Mouse (Mus musculus) hindbrain, embryonic 11.5 days (tissue): ENCODE measurements around the gene Amh. TPM values are rescaled to one million over a fixed set of nuclear protein-coding genes. Genes with fewer than 3 reads are reported as not detected.
"Not testable (repeated sequence)": the region's sequence is repeated elsewhere in the genome, so short reads cannot be mapped to it uniquely, and the experiment has no call there.

Experiments
- ATAC-seq: fragments of 200-750 bp; cut with Nextera tagmentation; 2 replicates; pipeline ENCODE4 v1.8.0; 2017; ENCODE audit warnings: mild to moderate bottlenecking, moderate TSS enrichment, moderate library complexity; ENCODE audit not compliant: low FRiP score
- DNase-seq: peaks from one replicate; pipeline ENCODE4 v3.0.0-alpha.2; 2015; ENCODE audit warnings: low spot score
- H3K27ac ChIP-seq: fragments of 300-500 bp; sonication (generic); 2 replicates; pipeline ENCODE4 v1.5.1; 2014; ENCODE audit warnings: mild to moderate bottlenecking, low read depth, low read length
- H3K27me3 ChIP-seq: fragments of 300-500 bp; sonication (generic); 2 replicates; pipeline ENCODE4 v1.6.1; 2014; ENCODE audit warnings: mild to moderate bottlenecking, low read length, moderate library complexity, mixed read lengths; ENCODE audit not compliant: control insufficient read depth, insufficient read depth
- H3K36me3 ChIP-seq: fragments of 300-500 bp; sonication (generic); 2 replicates; pipeline ENCODE4 v1.6.1; 2014; ENCODE audit warnings: mild to moderate bottlenecking, low read length, moderate library complexity, mixed read lengths; ENCODE audit not compliant: control insufficient read depth, insufficient read depth
- H3K4me1 ChIP-seq: fragments of 300-500 bp; sonication (generic); replicated peaks from 2 replicates; pipeline ENCODE4 v1.6.1; 2014; ENCODE audit warnings: low read length, mixed read lengths; ENCODE audit not compliant: control insufficient read depth, insufficient read depth
- H3K4me2 ChIP-seq: fragments of 300-500 bp; sonication (generic); replicated peaks from 2 replicates; pipeline ENCODE4 v1.6.1; 2014; ENCODE audit warnings: mild to moderate bottlenecking, low read depth, low read length
- H3K4me3 ChIP-seq: fragments of 300-500 bp; sonication (generic); 2 replicates; pipeline ENCODE4 v1.5.1; 2014; ENCODE audit warnings: low read depth, low read length
- H3K9ac ChIP-seq: fragments of 300-500 bp; sonication (generic); 2 replicates; pipeline ENCODE4 v1.6.1; 2014; ENCODE audit warnings: low read depth, low read length
- H3K9me3 ChIP-seq: fragments of 300-500 bp; sonication (generic); 2 replicates; pipeline ENCODE4 v1.6.1; 2016; ENCODE audit warnings: low read length; ENCODE audit not compliant: control insufficient read depth
- WGBS: fragments of 180-500 bp; shearing (Covaris S2); extraction: QIAGEN DNeasy Blood & Tissue Kit; methylation state at CpG from one replicate; pipeline ENCODE4 v1.1.7; 2014; 5-methylcytosine and 5-hydroxymethylcytosine counted together
- polyA plus RNA-seq: library from polyadenylated mRNA; unstranded; fragments of >200 nt; fragmentation: Nextera tagmentation; extraction: Ambion mirVana; gene quantifications from 2 replicates; pipeline ENCODE4 v1.2.1, GENCODE M21; 2014

The Amh gene
- polyA plus RNA-seq, 1 experiment from 2014 or later, result not detected

- not testable (repeated sequence) for H3K4me3 ChIP-seq, H3K27me3 ChIP-seq, H3K9me3 ChIP-seq, H3K27ac ChIP-seq, DNase-seq, ATAC-seq, H3K36me3 ChIP-seq, H3K9ac ChIP-seq, H3K4me1 ChIP-seq, H3K4me2 ChIP-seq
- 83% methylated on average over 7 of the region's 7 CpGs for WGBS
Measured at GRCm38 (mm10) chr10:80817955-80818354, 12.9 kb downstream of the Amh start.

DNA sequence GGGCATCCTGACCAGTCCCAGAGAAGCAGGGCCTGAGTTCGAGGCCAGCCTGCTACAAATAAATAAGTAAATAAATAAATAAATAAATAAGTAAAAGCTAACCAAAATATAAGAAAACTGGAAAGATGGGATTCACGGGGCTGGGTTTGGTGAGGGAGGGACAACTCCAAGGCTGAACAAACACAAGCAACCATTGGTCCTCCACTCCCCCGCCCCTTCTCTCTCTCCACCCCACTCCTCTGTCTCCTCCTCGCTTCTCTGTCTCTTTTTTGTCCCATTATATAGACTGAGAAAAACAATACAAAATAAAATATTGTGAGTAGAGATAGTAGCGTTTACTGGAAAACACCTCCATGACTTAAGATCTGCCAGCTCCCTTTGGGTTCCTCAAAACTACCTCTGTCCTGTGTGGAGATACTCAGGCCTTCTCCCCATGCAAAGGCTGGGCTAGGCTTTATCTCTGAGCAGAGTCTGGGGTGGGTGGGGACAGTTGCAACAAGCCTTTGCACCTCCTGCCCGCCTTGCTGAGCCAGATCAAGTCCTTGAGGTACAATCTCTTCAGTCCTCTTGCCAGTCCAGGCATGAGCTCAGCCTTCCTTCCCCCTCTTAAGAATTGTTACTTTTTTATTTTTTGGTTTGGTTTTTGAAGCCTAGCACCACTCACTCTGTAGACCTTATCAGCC lies 13.7 kb downstream of the Amh start:
- Histone ChIP-seq H3K36me3 (no peaks in the 10 kb centered on the region), H3K27ac (no peak overlapping the region), H3K9me3 (no peaks in the 10 kb centered on the region), H3K9ac (no peak overlapping the region), H3K4me1 (no peaks in the 10 kb centered on the region), H3K27me3 (no peaks in the 10 kb centered on the region), H3K4me3 (no peak overlapping the region), H3K4me2 (no peak overlapping the region)
- WGBS, result 63% methylated on average over 6 of the region's 6 CpGs
- DNase-seq (no peak), ATAC-seq (no peak)

DNA sequence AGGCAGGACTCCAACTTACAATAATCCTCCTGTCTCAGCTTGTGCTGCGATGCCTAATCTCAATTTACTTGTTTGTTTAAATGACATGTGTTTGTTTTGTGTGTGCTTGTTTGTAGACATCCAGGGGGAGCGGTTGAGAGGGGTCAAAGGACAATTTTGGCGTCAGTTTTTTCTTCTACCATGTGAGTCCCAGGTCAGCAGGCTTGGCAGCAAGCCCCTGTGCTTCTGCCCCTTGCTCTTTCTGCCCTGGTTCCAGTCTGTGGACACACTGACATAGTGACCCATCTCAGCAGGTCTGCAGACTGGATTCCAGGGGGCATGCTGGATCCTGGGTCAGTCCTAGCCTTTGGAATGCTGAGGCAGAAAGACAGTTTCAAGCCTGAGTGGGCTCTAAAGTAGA lies 14.4 kb downstream of the Amh start:
- Histone ChIP-seq H3K27me3 (no peaks in the 10 kb centered on the region), H3K4me1 (no peaks in the 10 kb centered on the region), H3K27ac (no peak overlapping the region), H3K9ac (no peak overlapping the region), H3K36me3 (no peaks in the 10 kb centered on the region), H3K4me3 (no peak overlapping the region), H3K9me3 (no peaks in the 10 kb centered on the region), H3K4me2 (no peak overlapping the region)
- 60% methylated on average over 3 of the region's 3 CpGs for WGBS
- no peak for ATAC-seq
- no peak for DNase-seq

DNA sequence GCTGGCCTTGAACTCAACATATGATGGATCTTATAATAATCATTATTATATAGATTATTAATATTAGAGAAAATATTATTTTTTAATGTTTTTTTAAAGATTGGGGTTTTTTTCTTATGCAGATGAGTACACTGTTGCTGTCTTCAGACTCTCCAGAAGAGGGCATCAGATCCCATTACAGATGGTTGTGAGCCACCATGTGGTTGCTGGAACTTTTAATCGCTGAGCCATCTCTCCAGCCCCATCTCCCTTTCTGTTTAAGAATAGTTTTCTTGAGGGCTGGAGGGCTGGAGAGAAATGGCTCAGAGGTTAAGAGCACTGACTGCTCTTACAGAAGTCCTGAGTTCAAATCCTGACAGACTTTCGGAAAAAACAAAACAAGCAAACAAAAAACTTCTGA lies 16.9 kb downstream of the Amh start:
- 44% methylated on average over 2 of the region's 2 CpGs for WGBS
- no peaks in the 10 kb centered on the region for H3K27me3 ChIP-seq
- DNase-seq, result no peak
- no peak overlapping the region for H3K4me3 ChIP-seq
- H3K4me1 ChIP-seq, result no peaks in the 10 kb centered on the region
- H3K9ac ChIP-seq, result no peak overlapping the region
- H3K27ac ChIP-seq, result no peak overlapping the region
- H3K36me3 ChIP-seq, result no peaks in the 10 kb centered on the region
- no peak overlapping the region for H3K4me2 ChIP-seq
- H3K9me3 ChIP-seq, result no peaks in the 10 kb centered on the region
- ATAC-seq, result no peak

DNA sequence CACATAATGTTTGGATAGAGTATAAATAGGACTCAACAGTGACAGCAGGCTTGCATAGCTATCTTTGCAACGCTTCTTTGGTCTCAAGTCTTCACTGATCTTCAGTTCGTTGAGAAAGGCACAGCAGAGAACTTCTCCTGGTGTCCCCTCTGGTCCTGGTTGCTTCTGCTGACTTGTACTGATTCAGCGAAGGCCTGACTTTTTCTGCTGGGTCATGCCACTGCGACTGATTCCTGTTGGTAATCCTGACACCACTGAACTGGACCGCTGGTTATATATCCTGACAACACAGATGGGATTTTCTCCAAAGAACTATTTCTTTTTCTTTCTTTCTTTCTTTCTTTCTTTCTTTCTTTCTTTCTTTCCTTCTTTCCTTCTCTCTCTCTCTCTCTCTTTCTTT lies 17.5 kb downstream of the Amh start:
- H3K9me3 ChIP-seq, result no peaks in the 10 kb centered on the region
- H3K27ac ChIP-seq, result no peak overlapping the region
- no peaks in the 10 kb centered on the region for H3K4me1 ChIP-seq
- no peak overlapping the region for H3K4me2 ChIP-seq
- no peaks in the 10 kb centered on the region for H3K27me3 ChIP-seq
- no peak overlapping the region for H3K4me3 ChIP-seq
- no peaks in the 10 kb centered on the region for H3K36me3 ChIP-seq
- DNase-seq, result no peak
- no peak overlapping the region for H3K9ac ChIP-seq
- ATAC-seq, result no peak
- WGBS, result 93% methylated on average over 5 of the region's 5 CpGs

DNA sequence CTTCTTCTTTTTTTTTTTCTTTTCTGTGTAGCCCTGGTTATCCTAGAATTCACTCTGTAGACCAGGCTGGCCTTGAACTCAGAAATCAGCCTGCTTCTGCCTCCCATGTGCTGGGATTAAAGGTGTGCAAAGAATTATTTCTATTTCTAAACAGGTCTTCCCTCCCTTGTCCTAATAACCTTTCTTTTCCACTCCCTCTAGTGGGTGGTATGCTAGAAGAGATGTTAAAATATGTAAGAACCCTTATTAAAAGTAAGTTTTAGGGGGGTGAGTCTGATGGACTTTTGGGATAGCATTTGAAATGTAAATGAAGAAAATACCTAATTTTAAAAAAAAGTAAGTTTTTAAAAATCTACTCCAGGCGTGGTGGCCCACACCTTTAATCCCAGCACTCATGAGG lies 18.3 kb downstream of the Amh start:
- Histone ChIP-seq H3K27ac (no peak overlapping the region), H3K4me3 (no peak overlapping the region), H3K9me3 (no peaks in the 10 kb centered on the region), H3K27me3 (no peaks in the 10 kb centered on the region), H3K9ac (no peak overlapping the region), H3K4me1 (peaks cover 5% of the 10 kb centered on the region; the same call in 1 of the 2 replicates), H3K4me2 (no peak overlapping the region), H3K36me3 (no peaks in the 10 kb centered on the region)
- no peak for ATAC-seq
- WGBS, result 83% methylated on average over 1 of the region's 1 CpGs
- DNase-seq, result no peak

GRCm38 (mm10) chr10:80823847-80824643 lies 19.0 kb downstream of the Amh start:
- H3K9ac ChIP-seq, result no peak overlapping the region
- peaks cover 5% of the 10 kb centered on the region; the same call in 1 of the 2 replicates for H3K4me1 ChIP-seq
- no peak overlapping the region for H3K4me2 ChIP-seq
- ATAC-seq, result no peak
- no peak for DNase-seq
- no peak overlapping the region for H3K4me3 ChIP-seq
- H3K9me3 ChIP-seq, result no peaks in the 10 kb centered on the region
- H3K36me3 ChIP-seq, result no peaks in the 10 kb centered on the region
- 65% methylated on average over 8 of the region's 8 CpGs for WGBS
- H3K27ac ChIP-seq, result no peak overlapping the region
- H3K27me3 ChIP-seq, result no peaks in the 10 kb centered on the region

GRCm38 (mm10) chr10:80824827-80825226 lies 19.8 kb downstream of the Amh start:
- Histone ChIP-seq H3K27me3 (no peaks in the 10 kb centered on the region), H3K4me3 (no peak overlapping the region), H3K4me1 (peaks cover 10% of the 10 kb centered on the region; the same call in 1 of the 2 replicates), H3K9me3 (no peaks in the 10 kb centered on the region), H3K36me3 (no peaks in the 10 kb centered on the region), H3K9ac (no peak overlapping the region), H3K4me2 (no peak overlapping the region), H3K27ac (no peak overlapping the region)
- 73% methylated on average over 2 of the region's 2 CpGs for WGBS
- no peak for DNase-seq
- no peak for ATAC-seq
